Mouse (Mus musculus): Measurements from ENCODE around the gene Rgs7. TPM values are rescaled to one million over a fixed set of nuclear protein-coding genes. Genes with fewer than 3 reads are reported as not detected.

Rgs7 gene
- polyA plus RNA-seq, 1 experiment from 2014 or later = 0.59 TPM

- Histone ChIP-seq H3K9ac (replicated peaks; ENCODE audit: low read length) (no peak overlapping the region), H3K9me3 (ENCODE audit: low read length) (no peaks in the 10 kb centered on the region), H3K27ac (ENCODE audit: low read length) (no peak overlapping the region), H3K4me3 (ENCODE audit: low read length) (no peak overlapping the region), H3K4me1 (ENCODE audit: insufficient read depth, low read length) (no peaks in the 10 kb centered on the region), H3K4me2 (replicated peaks; ENCODE audit: low read depth, low read length) (no peak overlapping the region), H3K36me3 (ENCODE audit: insufficient read depth, low read length) (no peaks in the 10 kb centered on the region), H3K27me3 (ENCODE audit: insufficient read depth, low read length) (no peaks in the 10 kb centered on the region)
- 80% methylated on average over 4 of the region's 4 CpGs for WGBS
- ATAC-seq (ENCODE audit: low FRiP score, low TSS enrichment) = no peak
Measured at GRCm38 (mm10) chr1:175143051-175143450, 349.2 kb downstream of the Rgs7 start.

- 44% methylated on average over 2 of the region's 2 CpGs for WGBS
- Histone ChIP-seq H3K9ac (replicated peaks; ENCODE audit: low read length) (no peak overlapping the region), H3K4me1 (ENCODE audit: insufficient read depth, low read length) (no peaks in the 10 kb centered on the region), H3K4me3 (ENCODE audit: low read length) (no peak overlapping the region), H3K4me2 (replicated peaks; ENCODE audit: low read depth, low read length) (no peak overlapping the region), H3K9me3 (ENCODE audit: low read length) (no peaks in the 10 kb centered on the region), H3K27ac (ENCODE audit: low read length) (no peak overlapping the region), H3K27me3 (ENCODE audit: insufficient read depth, low read length) (no peaks in the 10 kb centered on the region), H3K36me3 (ENCODE audit: insufficient read depth, low read length) (no peaks in the 10 kb centered on the region)
- ATAC-seq (ENCODE audit: low FRiP score, low TSS enrichment) = no peak
Measured at GRCm38 (mm10) chr1:175128525-175128924, 363.8 kb downstream of the Rgs7 start.

- no peaks in the 10 kb centered on the region for H3K27me3 ChIP-seq (ENCODE audit: insufficient read depth, low read length)
- ATAC-seq (ENCODE audit: low FRiP score, low TSS enrichment) = no peak
- no peaks in the 10 kb centered on the region for H3K36me3 ChIP-seq (ENCODE audit: insufficient read depth, low read length)
- H3K4me3 ChIP-seq (ENCODE audit: low read length) = no peak overlapping the region
- no peaks in the 10 kb centered on the region for H3K4me1 ChIP-seq (ENCODE audit: insufficient read depth, low read length)
- 87% methylated on average over 3 of the region's 3 CpGs for WGBS
- H3K27ac ChIP-seq (ENCODE audit: low read length) = no peak overlapping the region
- H3K4me2 ChIP-seq (replicated peaks; ENCODE audit: low read depth, low read length) = no peak overlapping the region
- no peak overlapping the region for H3K9ac ChIP-seq (replicated peaks; ENCODE audit: low read length)
- H3K9me3 ChIP-seq (ENCODE audit: low read length) = no peaks in the 10 kb centered on the region
Measured at GRCm38 (mm10) chr1:175124416-175124815, 367.9 kb downstream of the Rgs7 start.

GRCm38 (mm10) chr1:175118904-175119555, 373.3 kb downstream of the Rgs7 start:
- Histone ChIP-seq H3K27me3 (ENCODE audit: insufficient read depth, low read length) (no peaks in the 10 kb centered on the region), H3K9me3 (ENCODE audit: low read length) (no peaks in the 10 kb centered on the region), H3K4me2 (replicated peaks; ENCODE audit: low read depth, low read length) (no peak overlapping the region), H3K4me3 (ENCODE audit: low read length) (no peak overlapping the region), H3K4me1 (ENCODE audit: insufficient read depth, low read length) (no peaks in the 10 kb centered on the region), H3K27ac (ENCODE audit: low read length) (no peak overlapping the region), H3K9ac (replicated peaks; ENCODE audit: low read length) (no peak overlapping the region), H3K36me3 (ENCODE audit: insufficient read depth, low read length) (no peaks in the 10 kb centered on the region)
- 69% methylated on average over 4 of the region's 4 CpGs for WGBS
- ATAC-seq (ENCODE audit: low FRiP score, low TSS enrichment) = peak; percentile 42; the same call in 1 of the 2 replicates

GRCm38 (mm10) chr1:175108270-175108860, 383.9 kb downstream of the Rgs7 start:
- H3K36me3 ChIP-seq (ENCODE audit: insufficient read depth, low read length) = no peaks in the 10 kb centered on the region
- 90% methylated on average over 1 of the region's 1 CpGs for WGBS
- no peaks in the 10 kb centered on the region for H3K9me3 ChIP-seq (ENCODE audit: low read length)
- no peaks in the 10 kb centered on the region for H3K4me1 ChIP-seq (ENCODE audit: insufficient read depth, low read length)
- H3K4me3 ChIP-seq (ENCODE audit: low read length) = no peak overlapping the region
- no peaks in the 10 kb centered on the region for H3K27me3 ChIP-seq (ENCODE audit: insufficient read depth, low read length)
- ATAC-seq (ENCODE audit: low FRiP score, low TSS enrichment) = no peak
- no peak overlapping the region for H3K4me2 ChIP-seq (replicated peaks; ENCODE audit: low read depth, low read length)
- H3K27ac ChIP-seq (ENCODE audit: low read length) = no peak overlapping the region
- H3K9ac ChIP-seq (replicated peaks; ENCODE audit: low read length) = no peak overlapping the region

GRCm38 (mm10) chr1:175106315-175106714, 386.0 kb downstream of the Rgs7 start:
- Histone ChIP-seq H3K4me1 (ENCODE audit: insufficient read depth, low read length) (no peaks in the 10 kb centered on the region), H3K9ac (replicated peaks; ENCODE audit: low read length) (no peak overlapping the region), H3K4me2 (replicated peaks; ENCODE audit: low read depth, low read length) (no peak overlapping the region), H3K4me3 (ENCODE audit: low read length) (no peak overlapping the region), H3K27ac (ENCODE audit: low read length) (no peak overlapping the region), H3K27me3 (ENCODE audit: insufficient read depth, low read length) (no peaks in the 10 kb centered on the region), H3K36me3 (ENCODE audit: insufficient read depth, low read length) (no peaks in the 10 kb centered on the region), H3K9me3 (ENCODE audit: low read length) (no peaks in the 10 kb centered on the region)
- 40% methylated on average over 1 of the region's 1 CpGs for WGBS
- ATAC-seq (ENCODE audit: low FRiP score, low TSS enrichment) = no peak

GRCm38 (mm10) chr1:175105426-175105825, 386.9 kb downstream of the Rgs7 start:
- Histone ChIP-seq H3K4me3 (ENCODE audit: low read length) (no peak overlapping the region), H3K9me3 (ENCODE audit: low read length) (no peaks in the 10 kb centered on the region), H3K27me3 (ENCODE audit: insufficient read depth, low read length) (no peaks in the 10 kb centered on the region), H3K36me3 (ENCODE audit: insufficient read depth, low read length) (no peaks in the 10 kb centered on the region), H3K4me2 (replicated peaks; ENCODE audit: low read depth, low read length) (no peak overlapping the region), H3K9ac (replicated peaks; ENCODE audit: low read length) (no peak overlapping the region), H3K27ac (ENCODE audit: low read length) (no peak overlapping the region), H3K4me1 (ENCODE audit: insufficient read depth, low read length) (no peaks in the 10 kb centered on the region)
- no peak for ATAC-seq (ENCODE audit: low FRiP score, low TSS enrichment)
- WGBS = 79% methylated on average over 5 of the region's 5 CpGs

GRCm38 (mm10) chr1:175097014-175097413, 395.3 kb downstream of the Rgs7 start:
- Histone ChIP-seq H3K9me3 (ENCODE audit: low read length) (no peaks in the 10 kb centered on the region), H3K36me3 (ENCODE audit: insufficient read depth, low read length) (no peaks in the 10 kb centered on the region), H3K4me2 (replicated peaks; ENCODE audit: low read depth, low read length) (no peak overlapping the region), H3K4me3 (ENCODE audit: low read length) (no peak overlapping the region), H3K27ac (ENCODE audit: low read length) (no peak overlapping the region), H3K27me3 (ENCODE audit: insufficient read depth, low read length) (no peaks in the 10 kb centered on the region), H3K9ac (replicated peaks; ENCODE audit: low read length) (no peak overlapping the region), H3K4me1 (ENCODE audit: insufficient read depth, low read length) (no peaks in the 10 kb centered on the region)
- WGBS = 77% methylated on average over 3 of the region's 3 CpGs
- ATAC-seq (ENCODE audit: low FRiP score, low TSS enrichment) = no peak

- Histone ChIP-seq H3K4me2 (replicated peaks; ENCODE audit: low read depth, low read length) (no peak overlapping the region), H3K27me3 (ENCODE audit: insufficient read depth, low read length) (no peaks in the 10 kb centered on the region), H3K27ac (ENCODE audit: low read length) (no peak overlapping the region), H3K9ac (replicated peaks; ENCODE audit: low read length) (no peak overlapping the region), H3K36me3 (ENCODE audit: insufficient read depth, low read length) (no peaks in the 10 kb centered on the region), H3K4me3 (ENCODE audit: low read length) (no peak overlapping the region), H3K4me1 (ENCODE audit: insufficient read depth, low read length) (no peaks in the 10 kb centered on the region), H3K9me3 (ENCODE audit: low read length) (no peaks in the 10 kb centered on the region)
- no peak for ATAC-seq (ENCODE audit: low FRiP score, low TSS enrichment)
- WGBS = 73% methylated on average over 1 of the region's 1 CpGs
Measured at GRCm38 (mm10) chr1:175082104-175082503, 410.2 kb downstream of the Rgs7 start.

- 80% methylated on average over 4 of the region's 4 CpGs for WGBS
- ATAC-seq (ENCODE audit: low FRiP score, low TSS enrichment) = no peak
Measured at GRCm38 (mm10) chr1:175079819-175080608, 412.3 kb downstream of the Rgs7 start.

More at GRCm38 (mm10) chr1:175079819-175080608, 412.3 kb downstream of the Rgs7 start:
- Histone ChIP-seq H3K36me3 (ENCODE audit: insufficient read depth, low read length) (no peaks in the 10 kb centered on the region), H3K4me3 (ENCODE audit: low read length) (no peak overlapping the region), H3K27me3 (ENCODE audit: insufficient read depth, low read length) (no peaks in the 10 kb centered on the region), H3K9me3 (ENCODE audit: low read length) (no peaks in the 10 kb centered on the region), H3K27ac (ENCODE audit: low read length) (no peak overlapping the region), H3K9ac (replicated peaks; ENCODE audit: low read length) (no peak overlapping the region), H3K4me1 (ENCODE audit: insufficient read depth, low read length) (no peaks in the 10 kb centered on the region), H3K4me2 (replicated peaks; ENCODE audit: low read depth, low read length) (no peak overlapping the region)

All from kidney, embryonic 16.5 days (tissue).